Mouse (Mus musculus) embryonic fibroblast, embryonic 13.5 days (primary cell): ENCODE data around the gene Lmx1b.

Source experiments
- CTCF ChIP-seq: IDR thresholded peaks from 2 replicates; pipeline ENCODE4 v1.5.1; 2011; ENCODE audit warnings: mild to moderate bottlenecking, control low read depth, low read length, moderate library complexity, borderline replicate concordance; ENCODE audit not compliant: insufficient read depth
- POLR2A ChIP-seq: IDR thresholded peaks from 2 replicates; pipeline ENCODE4 v1.6.1; 2011; ENCODE audit warnings: low read depth, mild to moderate bottlenecking, control low read depth, low read length, moderate library complexity

GRCm38 (mm10) chr2:33559334-33559733, 81.0 kb downstream of the Lmx1b start:
- no peak for TF ChIP-seq CTCF
- no peak for TF ChIP-seq POLR2A
